Mouse (Mus musculus): Measurements from ENCODE around the gene Skap2. TPM values are rescaled to one million over a fixed set of nuclear protein-coding genes. Genes with fewer than 3 reads are reported as not detected.

Skap2 gene
- polyA plus RNA-seq, 1 experiment from 2014 or later, result 25.3 TPM

- WGBS (ENCODE audit: insufficient replicate concordance), result 57% methylated on average over 5 of the region's 5 CpGs
- no peak for TF ChIP-seq EP300 (IDR thresholded peaks at IDR 0.05; ENCODE audit: low read depth)
- TF ChIP-seq CTCF (IDR thresholded peaks at IDR 0.05; ENCODE audit: low read depth), result peak; percentile 43
Observed at GRCm38 (mm10) chr6:52045517-52045916, 33.2 kb upstream of the Skap2 start.

DNA sequence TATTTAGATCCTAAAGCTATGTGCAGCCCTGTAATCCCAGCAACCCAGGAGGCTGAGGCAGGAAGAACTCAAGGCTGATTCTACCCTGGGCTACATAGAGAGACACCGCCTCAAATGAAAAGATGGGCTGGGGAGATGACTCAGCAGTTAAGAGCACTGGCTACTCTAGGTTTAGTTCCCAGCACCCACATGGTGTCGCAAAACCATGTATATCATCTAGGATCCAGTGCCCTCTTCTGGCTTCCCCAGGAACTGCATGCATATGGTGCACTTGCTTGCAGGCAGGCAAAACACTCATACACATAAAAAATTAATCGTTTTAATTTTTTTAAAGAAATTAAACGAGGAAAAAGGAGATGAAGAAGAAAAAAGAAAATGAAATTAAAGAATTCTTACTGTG, 23.7 kb upstream of the Skap2 start:
- Histone ChIP-seq H3K4me1 (ENCODE audit: insufficient read depth) (no peaks in the 10 kb centered on the region), H3K9me3 (ENCODE audit: low read length) (no peaks in the 10 kb centered on the region), H3K9ac (replicated peaks) (no peak overlapping the region), H3K36me3 (replicated peaks; ENCODE audit: insufficient read depth, low read length) (no peaks in the 10 kb centered on the region), H3K4me2 (ENCODE audit: low read depth, low read length) (no peak overlapping the region), H3K4me3 (ENCODE audit: low read depth, low read length) (no peak overlapping the region), H3K27me3 (ENCODE audit: insufficient read depth, low read length) (no peaks in the 10 kb centered on the region), H3K27ac (ENCODE audit: low read depth) (no peak overlapping the region)
- ATAC-seq (no peak), DNase-seq (no peak)
- TF ChIP-seq CTCF (IDR thresholded peaks at IDR 0.05; ENCODE audit: low read depth) (peak; percentile 59), EP300 (IDR thresholded peaks at IDR 0.05; ENCODE audit: low read depth) (no peak)
- 77% methylated on average over 4 of the region's 4 CpGs for WGBS (ENCODE audit: insufficient replicate concordance)

More at GRCm38 (mm10) chr6:52045517-52045916, 33.2 kb upstream of the Skap2 start:
- Histone ChIP-seq H3K9me3 (ENCODE audit: low read length) (no peaks in the 10 kb centered on the region), H3K27ac (ENCODE audit: low read depth) (no peak overlapping the region), H3K4me1 (ENCODE audit: insufficient read depth) (no peaks in the 10 kb centered on the region), H3K9ac (replicated peaks) (no peak overlapping the region), H3K4me3 (ENCODE audit: low read depth, low read length) (no peak overlapping the region), H3K27me3 (ENCODE audit: insufficient read depth, low read length) (no peaks in the 10 kb centered on the region), H3K4me2 (ENCODE audit: low read depth, low read length) (no peak overlapping the region), H3K36me3 (replicated peaks; ENCODE audit: insufficient read depth, low read length) (no peaks in the 10 kb centered on the region)
- ATAC-seq, result no peak
- peak; percentile 21 for DNase-seq

- Histone ChIP-seq H3K4me2 (ENCODE audit: low read depth, low read length) (no peak overlapping the region), H3K27ac (ENCODE audit: low read depth) (no peak overlapping the region), H3K9ac (replicated peaks) (no peak overlapping the region), H3K9me3 (ENCODE audit: low read length) (no peaks in the 10 kb centered on the region), H3K4me3 (ENCODE audit: low read depth, low read length) (no peak overlapping the region), H3K36me3 (replicated peaks; ENCODE audit: insufficient read depth, low read length) (no peaks in the 10 kb centered on the region), H3K27me3 (ENCODE audit: insufficient read depth, low read length) (no peaks in the 10 kb centered on the region), H3K4me1 (ENCODE audit: insufficient read depth) (no peaks in the 10 kb centered on the region)
- TF ChIP-seq CTCF (IDR thresholded peaks at IDR 0.05; ENCODE audit: low read depth) (no peak), EP300 (IDR thresholded peaks at IDR 0.05; ENCODE audit: low read depth) (no peak)
- ATAC-seq (no peak), DNase-seq (no peak)
- WGBS (ENCODE audit: insufficient replicate concordance), result 72% methylated on average over 7 of the region's 7 CpGs
Observed at GRCm38 (mm10) chr6:52031181-52031580, 18.8 kb upstream of the Skap2 start.

DNA sequence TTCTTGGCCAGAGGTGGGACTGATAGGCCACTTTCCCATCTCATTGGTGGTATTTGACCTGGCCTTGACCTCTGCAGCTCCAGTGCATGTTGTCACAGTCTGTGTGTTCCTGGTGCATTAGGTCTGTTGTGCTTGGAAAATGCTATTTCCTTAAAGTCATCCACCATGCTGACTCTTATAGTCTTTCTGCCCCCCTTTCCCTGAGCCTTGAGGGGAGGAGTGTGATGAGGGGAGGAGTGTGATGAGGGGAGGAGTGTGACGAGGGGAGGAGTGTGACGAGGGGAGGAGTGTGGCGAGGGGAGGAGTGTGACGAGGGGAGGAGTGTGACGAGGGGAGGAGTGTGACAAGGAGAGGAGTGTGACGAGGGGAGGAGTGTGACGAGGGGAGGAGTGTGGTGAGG, 15.8 kb upstream of the Skap2 start:
- Histone ChIP-seq H3K4me3 (ENCODE audit: low read depth, low read length) (no peak overlapping the region), H3K9me3 (ENCODE audit: low read length) (no peaks in the 10 kb centered on the region), H3K27me3 (ENCODE audit: insufficient read depth, low read length) (no peaks in the 10 kb centered on the region), H3K27ac (ENCODE audit: low read depth) (no peak overlapping the region), H3K4me1 (ENCODE audit: insufficient read depth) (no peaks in the 10 kb centered on the region), H3K9ac (replicated peaks) (no peak overlapping the region), H3K4me2 (ENCODE audit: low read depth, low read length) (no peak overlapping the region), H3K36me3 (replicated peaks; ENCODE audit: insufficient read depth, low read length) (no peaks in the 10 kb centered on the region)
- DNase-seq, result no peak
- TF ChIP-seq EP300 (IDR thresholded peaks at IDR 0.05; ENCODE audit: low read depth) (no peak), CTCF (IDR thresholded peaks at IDR 0.05; ENCODE audit: low read depth) (no peak)
- 83% methylated on average over 7 of the region's 7 CpGs for WGBS (ENCODE audit: insufficient replicate concordance)
- ATAC-seq, result no peak

DNA sequence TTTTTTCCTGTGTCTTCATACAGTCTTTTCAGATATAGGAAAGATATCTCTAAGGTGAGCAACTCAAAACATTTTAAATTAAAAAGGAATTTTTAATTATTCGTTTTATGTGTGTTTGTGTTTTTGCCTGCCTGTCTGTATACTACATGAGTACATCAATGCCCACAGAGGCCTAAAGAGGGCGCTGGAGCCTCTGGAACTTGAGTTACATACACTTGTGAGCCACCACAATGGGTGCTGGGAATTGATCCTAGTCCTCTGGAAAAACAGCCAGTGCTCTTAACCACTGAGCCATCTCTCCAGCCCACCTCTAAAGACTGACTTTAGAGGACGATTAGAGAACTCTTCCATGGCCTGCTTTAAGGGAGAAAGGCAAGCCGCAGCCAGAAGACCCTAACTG, 14.8 kb upstream of the Skap2 start:
- TF ChIP-seq CTCF (IDR thresholded peaks at IDR 0.05; ENCODE audit: low read depth) (0 out of 2 replicates have a peak, but pooled peaks have one; percentile 3), EP300 (IDR thresholded peaks at IDR 0.05; ENCODE audit: low read depth) (no peak)
- no peak overlapping the region for H3K4me3 ChIP-seq (ENCODE audit: low read depth, low read length)
- no peak overlapping the region for H3K27ac ChIP-seq (ENCODE audit: low read depth)
- no peak overlapping the region for H3K4me2 ChIP-seq (ENCODE audit: low read depth, low read length)
- no peak for DNase-seq
- ATAC-seq, result no peak
- WGBS (ENCODE audit: insufficient replicate concordance), result 73% methylated on average over 4 of the region's 4 CpGs
- H3K9me3 ChIP-seq (ENCODE audit: low read length), result no peaks in the 10 kb centered on the region
- no peaks in the 10 kb centered on the region for H3K4me1 ChIP-seq (ENCODE audit: insufficient read depth)
- H3K27me3 ChIP-seq (ENCODE audit: insufficient read depth, low read length), result no peaks in the 10 kb centered on the region
- H3K36me3 ChIP-seq (replicated peaks; ENCODE audit: insufficient read depth, low read length), result no peaks in the 10 kb centered on the region
- no peak overlapping the region for H3K9ac ChIP-seq (replicated peaks)

- no peaks in the 10 kb centered on the region for H3K9me3 ChIP-seq (ENCODE audit: low read length)
- H3K27ac ChIP-seq (ENCODE audit: low read depth), result no peak overlapping the region
- H3K4me3 ChIP-seq (ENCODE audit: low read depth, low read length), result no peak overlapping the region
- H3K36me3 ChIP-seq (replicated peaks; ENCODE audit: insufficient read depth, low read length), result no peaks in the 10 kb centered on the region
- no peak for ATAC-seq
- H3K27me3 ChIP-seq (ENCODE audit: insufficient read depth, low read length), result no peaks in the 10 kb centered on the region
- DNase-seq, result no peak
- 76% methylated on average over 11 of the region's 11 CpGs for WGBS (ENCODE audit: insufficient replicate concordance)
- no peaks in the 10 kb centered on the region for H3K4me1 ChIP-seq (ENCODE audit: insufficient read depth)
- no peak overlapping the region for H3K4me2 ChIP-seq (ENCODE audit: low read depth, low read length)
- H3K9ac ChIP-seq (replicated peaks), result no peak overlapping the region
- TF ChIP-seq EP300 (IDR thresholded peaks at IDR 0.05; ENCODE audit: low read depth) (no peak), CTCF (IDR thresholded peaks at IDR 0.05; ENCODE audit: low read depth) (no peak)
Observed at GRCm38 (mm10) chr6:52026281-52026680, 13.9 kb upstream of the Skap2 start.

DNA sequence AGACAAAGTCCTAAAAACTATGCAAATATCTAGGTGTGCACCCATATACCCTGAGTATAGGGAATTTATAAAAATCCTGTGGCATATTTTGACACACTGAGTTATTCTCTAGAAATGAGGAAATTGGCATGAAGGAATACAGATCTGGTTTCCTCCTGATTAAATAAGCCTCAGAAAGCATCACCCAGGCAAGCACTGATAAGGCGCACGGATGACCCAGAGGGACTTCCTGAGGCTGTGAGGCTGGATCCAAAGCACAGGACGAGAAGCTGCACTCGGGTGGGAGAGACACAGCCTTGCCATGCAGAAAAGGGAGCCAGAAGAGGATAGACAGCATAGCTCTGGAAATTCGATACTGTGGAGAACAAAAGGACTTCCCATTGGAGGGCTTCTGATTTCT, 12.4 kb upstream of the Skap2 start:
- WGBS (ENCODE audit: insufficient replicate concordance), result 23% methylated on average over 5 of the region's 5 CpGs
- no peaks in the 10 kb centered on the region for H3K27me3 ChIP-seq (ENCODE audit: insufficient read depth, low read length)
- H3K4me3 ChIP-seq (ENCODE audit: low read depth, low read length), result no peak overlapping the region
- H3K27ac ChIP-seq (ENCODE audit: low read depth), result no peak overlapping the region
- no peaks in the 10 kb centered on the region for H3K36me3 ChIP-seq (replicated peaks; ENCODE audit: insufficient read depth, low read length)
- DNase-seq, result no peak
- no peak for ATAC-seq
- no peaks in the 10 kb centered on the region for H3K9me3 ChIP-seq (ENCODE audit: low read length)
- H3K4me1 ChIP-seq (ENCODE audit: insufficient read depth), result no peaks in the 10 kb centered on the region
- no peak for TF ChIP-seq EP300 (IDR thresholded peaks at IDR 0.05; ENCODE audit: low read depth)
- TF ChIP-seq CTCF (IDR thresholded peaks at IDR 0.05; ENCODE audit: low read depth), result no peak
- H3K9ac ChIP-seq (replicated peaks), result no peak overlapping the region
- H3K4me2 ChIP-seq (ENCODE audit: low read depth, low read length), result no peak overlapping the region
